Mouse (Mus musculus) ZHBTc4 (cell line): ENCODE results near the gene Dyrk1a.
"Not testable (repeated sequence)": the region's sequence is repeated elsewhere in the genome, so short reads cannot be mapped to it uniquely, and the experiment has no call there.

Source experiments
- DNase-seq: peaks from one replicate; pipeline ENCODE4 v3.0.0-alpha.2; 2011; ENCODE audit warnings: low read depth, low spot score

Dyrk1a gene

DNA sequence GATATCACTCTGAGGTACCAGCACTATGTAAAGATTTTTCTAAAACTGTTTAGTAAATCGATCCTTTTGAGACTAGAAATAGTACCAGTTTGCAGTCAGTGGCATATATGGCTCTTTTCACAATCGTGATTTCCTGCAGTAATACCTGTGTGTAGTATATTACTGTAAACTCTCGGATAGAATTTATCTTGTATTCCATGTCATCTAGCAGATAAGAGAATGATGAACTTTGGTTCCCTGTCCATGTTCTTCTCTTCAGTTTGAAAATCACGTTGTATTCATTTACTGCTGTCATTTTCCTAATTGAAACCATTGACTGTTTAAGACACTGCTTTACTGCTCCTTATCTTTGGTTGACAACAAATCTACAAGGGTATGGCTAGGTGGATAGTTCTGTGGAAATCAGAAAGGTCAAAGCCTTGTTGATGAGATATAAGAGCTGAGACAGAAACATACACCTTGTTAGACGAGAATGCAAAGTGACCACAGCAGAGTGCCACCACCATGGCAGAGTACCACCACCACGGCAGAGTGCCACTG lies 62.7 kb downstream of the Dyrk1a start:
- DNase-seq = no peak

DNA sequence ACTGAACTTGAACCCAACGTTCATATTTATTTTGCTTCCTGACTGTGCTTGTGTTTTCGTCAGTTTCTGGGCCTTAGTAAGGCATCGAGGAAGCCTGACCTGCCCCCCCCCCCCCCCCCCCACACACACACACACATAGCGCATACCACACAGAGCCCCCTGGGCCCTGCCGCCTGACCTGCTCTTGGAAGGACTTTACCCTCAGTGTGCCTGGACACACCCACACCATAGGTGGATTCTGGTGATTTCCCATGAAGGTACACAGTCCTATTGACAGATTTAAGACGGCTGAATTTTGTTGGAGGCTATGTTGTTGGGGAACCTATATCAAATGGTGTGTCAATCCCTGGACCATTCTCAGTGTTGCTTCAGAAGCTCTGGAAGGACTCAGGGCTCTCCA lies 63.2 kb downstream of the Dyrk1a start:
- DNase-seq = no peak

DNA sequence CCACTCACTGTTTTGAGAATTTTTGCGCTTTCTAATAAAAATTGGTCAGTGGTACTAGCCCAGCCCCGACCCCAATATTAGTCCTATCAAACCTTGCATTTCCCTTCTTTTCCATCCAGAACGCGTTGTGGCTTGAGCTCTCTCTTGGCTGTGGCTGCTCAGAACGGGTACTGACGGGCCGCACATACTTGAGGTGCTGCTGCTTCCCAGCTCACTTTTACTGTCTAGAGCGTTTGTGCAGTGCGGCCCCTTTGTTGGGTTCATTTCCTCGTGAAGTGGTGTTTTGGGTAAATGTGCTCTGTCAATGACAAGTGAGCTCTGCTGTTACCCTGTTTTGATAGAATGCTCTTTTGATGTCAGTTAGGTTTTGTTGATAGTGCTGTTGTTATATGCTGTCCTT lies 67.6 kb downstream of the Dyrk1a start:
- no peak for DNase-seq

DNA sequence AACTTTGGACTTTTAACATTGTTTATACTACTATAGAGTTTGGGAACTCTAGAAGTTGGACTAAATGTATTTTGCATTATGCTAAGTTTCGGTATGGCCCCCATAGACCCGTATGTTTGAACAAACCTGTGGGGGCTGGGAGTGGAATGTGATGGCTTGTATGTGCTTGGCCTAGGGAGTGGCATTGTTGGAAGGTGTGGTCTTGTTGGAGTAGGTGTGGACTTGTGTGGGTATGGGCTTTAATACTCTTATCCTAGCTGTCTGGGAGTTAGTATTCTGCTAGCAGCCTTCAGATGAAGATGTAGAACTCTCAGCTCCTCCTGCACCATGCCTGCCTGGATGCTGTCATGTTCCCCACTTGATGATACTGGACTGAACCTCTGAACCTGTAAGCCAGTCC lies 72.0 kb downstream of the Dyrk1a start:
- no peak for DNase-seq

DNA sequence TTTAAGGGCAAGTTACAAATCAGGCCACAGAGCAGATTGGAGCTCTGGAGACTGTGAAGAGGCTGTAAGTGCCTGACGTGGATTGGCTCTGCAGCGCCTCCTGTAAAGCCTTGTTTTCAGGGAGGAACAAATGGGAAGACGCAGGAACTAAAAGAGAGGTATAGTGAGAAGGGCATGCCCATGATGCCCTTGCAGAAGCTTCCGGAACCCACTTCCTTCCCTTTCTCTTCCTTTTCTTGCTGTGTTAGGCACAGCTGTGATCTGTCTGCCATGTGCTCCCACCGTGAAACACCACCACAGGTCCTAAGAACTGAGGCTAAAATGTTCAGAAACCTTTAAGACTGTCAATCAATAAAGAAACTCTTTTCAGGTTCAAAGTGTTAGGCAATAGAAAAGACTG lies 77.3 kb downstream of the Dyrk1a start:
- DNase-seq = no peak

DNA sequence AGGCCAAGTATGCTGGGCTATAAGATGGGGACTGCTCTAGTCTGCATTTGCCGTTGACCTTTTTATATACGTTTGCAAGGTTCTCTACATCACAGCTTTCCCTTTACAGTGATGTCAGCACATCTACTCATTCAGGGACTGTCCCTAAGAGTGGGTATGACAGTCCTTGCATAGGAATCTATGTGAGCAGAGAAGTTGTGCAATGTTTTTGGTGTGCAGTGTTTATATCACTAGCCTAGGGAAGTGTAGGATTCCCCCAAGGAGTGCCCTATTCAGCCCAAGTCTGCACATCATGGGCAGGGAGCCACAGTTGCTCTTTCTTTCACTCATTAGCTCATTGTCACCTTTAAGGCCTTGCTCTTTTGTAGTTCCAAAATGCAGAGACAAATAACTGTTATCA lies 78.1 kb downstream of the Dyrk1a start:
- DNase-seq = no peak

DNA sequence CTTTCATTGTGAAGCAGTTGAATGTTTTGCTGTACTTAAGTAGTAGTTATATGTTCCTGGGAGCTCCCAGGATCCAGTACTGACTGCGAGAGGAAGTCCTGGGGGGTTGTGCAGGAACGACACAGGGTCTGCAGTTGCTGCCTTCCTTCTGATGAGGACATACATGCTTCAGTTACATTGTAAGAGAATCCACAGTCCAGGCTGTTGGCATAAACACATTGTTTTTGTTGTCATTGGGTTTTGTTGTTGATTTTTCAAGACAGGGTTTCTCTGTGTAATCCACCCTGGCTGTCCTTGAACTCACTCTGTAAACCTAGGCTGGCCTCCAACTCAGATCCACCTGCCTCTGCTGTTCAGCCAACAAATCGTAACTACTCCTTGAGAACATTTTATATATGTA lies 80.1 kb downstream of the Dyrk1a start:
- DNase-seq = no peak

DNA sequence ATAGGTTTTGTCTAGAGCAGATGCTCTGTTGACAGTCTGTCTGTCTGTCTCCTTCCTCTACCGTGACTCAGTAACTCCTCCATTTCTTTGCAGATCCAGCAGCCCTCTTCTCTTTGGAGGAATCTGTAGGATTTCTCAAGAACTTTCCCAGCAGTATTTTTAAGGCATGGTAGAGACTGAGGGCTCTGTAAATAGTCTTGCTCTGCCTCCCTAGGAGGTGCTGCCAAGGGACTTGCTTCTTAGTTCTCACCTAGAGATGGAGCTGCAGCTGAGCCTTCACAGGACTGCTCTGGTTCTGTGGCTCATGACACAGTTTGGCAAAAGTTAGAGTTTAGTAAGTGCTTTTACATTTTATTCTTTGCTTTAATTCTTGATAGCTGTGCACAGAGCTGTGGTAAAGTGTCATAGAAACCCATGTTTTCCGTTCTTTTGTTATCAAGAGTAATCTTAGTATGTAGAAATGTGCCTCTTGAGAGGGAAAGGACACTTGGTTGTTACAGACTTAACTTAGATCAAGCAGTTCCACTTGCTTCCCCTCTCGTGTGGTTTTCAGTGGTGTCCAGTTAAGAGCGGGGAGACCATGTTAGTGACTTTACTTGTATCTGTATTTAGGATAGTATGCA lies 82.4 kb downstream of the Dyrk1a start:
- no peak for DNase-seq

DNA sequence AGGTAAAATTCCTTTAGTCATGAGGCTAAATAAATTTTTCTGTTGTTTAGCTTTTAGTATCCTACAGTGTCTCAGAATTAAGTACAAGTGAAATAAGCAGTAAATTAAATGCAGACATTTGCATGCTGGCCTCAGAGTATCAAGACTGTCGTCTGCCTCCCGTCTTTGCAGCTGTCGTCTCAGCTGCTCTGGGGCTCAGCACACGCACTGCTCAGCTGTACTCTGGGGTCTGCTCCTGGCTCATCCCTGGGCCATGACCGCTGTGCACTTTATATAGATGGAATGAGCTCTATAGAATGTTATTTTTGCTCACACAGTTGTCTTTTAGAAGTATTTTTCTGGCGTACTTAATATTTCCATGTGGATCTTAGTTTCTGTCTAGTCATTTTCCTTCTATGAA lies 85.3 kb downstream of the Dyrk1a start:
- no peak for DNase-seq

DNA sequence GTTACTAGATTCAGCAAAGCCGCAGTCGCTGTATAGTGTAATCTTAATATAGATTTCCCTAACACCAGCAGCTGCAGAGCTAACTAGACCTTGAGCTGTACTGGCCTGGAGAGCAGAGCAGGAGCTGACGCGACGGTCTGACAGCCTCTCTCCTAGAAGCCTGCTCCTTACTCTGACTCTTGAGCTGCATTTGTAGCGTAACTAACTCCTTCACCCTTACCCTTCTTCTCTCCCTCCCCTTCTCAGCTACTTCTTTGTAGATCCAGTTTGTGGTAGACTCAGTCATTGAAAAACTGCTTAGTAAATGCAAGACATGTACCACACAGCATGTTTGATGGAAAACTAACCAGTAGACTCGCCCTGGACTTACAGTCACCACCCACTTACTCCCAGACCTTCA lies 87.1 kb downstream of the Dyrk1a start:
- DNase-seq = no peak

DNA sequence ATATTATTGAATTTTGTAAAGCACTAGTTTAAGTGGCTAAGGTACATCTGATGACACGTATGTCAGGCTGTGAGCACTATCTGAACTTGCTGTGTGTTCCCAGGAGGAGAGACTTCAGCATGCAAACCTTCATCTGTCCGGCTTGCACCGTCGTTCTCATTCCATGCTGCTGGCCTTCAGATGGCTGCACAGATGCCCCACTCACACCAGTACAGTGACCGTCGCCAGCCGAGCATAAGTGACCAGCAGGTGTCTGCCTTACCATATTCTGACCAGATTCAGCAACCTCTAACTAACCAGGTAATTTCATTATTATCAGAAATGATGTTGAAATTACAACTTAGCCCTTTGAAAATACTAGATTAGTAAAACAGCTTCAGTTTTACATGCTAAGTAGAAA lies 89.6 kb downstream of the Dyrk1a start:
- DNase-seq = no peak

DNA sequence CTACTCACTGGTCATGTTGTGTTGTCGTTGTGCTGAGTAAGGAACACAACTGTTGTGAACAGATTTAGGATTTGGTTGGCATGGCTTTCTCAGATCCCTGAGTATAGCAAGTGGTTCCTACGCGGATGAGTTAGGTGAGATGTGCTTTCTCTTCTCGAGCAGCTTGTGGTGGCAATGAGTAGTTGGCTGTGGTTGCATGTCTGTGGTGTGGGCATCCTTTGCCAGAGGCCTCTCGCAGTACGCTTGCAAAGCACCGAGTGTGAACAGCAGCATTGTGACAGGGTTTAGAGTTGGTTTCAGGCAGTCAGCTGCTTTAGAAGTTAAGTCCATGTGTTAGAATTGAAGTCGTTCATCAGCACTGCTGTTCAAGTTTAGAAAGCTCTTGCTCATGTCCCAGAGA lies 90.4 kb downstream of the Dyrk1a start:
- DNase-seq = no peak

DNA sequence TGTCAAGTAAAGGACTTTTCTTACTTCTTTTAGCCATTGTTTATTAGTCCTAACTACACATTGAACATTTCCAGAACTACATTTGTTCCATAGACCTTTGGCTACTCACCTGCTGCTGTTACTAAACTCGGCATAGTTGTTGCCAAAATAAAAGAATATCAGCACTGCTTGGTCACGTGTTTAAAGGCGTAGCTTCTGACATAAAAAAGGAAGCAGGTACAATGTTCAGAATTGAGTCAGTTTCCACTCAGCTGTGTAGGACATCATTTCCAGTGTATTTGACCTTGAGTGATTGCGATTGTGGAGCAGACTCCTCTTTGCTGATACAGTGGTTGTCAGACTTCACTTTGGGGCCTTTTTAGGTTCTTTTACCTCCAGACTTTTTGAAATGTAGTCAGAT lies 97.7 kb downstream of the Dyrk1a start:
- DNase-seq = no peak

DNA sequence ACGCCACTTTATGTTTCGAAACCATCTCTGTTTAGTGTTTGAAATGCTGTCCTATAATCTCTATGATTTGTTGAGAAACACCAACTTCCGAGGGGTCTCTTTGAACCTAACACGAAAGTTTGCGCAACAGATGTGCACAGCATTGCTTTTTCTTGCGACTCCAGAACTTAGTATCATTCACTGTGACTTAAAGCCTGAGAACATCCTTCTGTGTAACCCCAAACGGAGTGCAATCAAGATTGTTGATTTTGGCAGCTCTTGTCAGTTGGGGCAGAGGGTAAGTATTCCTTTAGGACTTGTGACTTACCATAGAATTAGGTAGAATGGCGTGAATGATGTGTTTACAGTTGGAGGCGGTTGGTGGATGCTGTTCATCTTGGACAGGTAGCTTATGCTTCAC lies 101.5 kb downstream of the Dyrk1a start:
- no peak for DNase-seq

DNA sequence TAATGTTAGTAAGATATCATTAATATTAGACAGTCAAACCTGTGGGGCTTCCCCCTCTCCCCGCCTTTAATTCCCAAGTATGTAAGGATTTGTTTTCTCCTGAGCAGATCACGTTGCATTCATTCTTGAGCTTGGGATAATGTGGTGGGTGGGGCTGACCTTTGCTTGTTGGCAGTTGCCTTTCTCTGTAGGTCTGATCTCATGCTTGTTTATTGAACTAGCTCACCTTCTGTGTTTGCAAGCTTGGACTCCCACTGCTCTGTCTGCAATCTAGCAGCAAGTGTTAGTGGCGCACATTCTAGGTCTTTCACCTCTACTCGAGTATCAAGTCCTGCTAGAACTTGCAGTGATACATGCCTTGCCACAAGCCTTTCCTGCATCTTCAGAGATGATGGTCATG lies 111.1 kb downstream of the Dyrk1a start:
- DNase-seq = peak; percentile 32

DNA sequence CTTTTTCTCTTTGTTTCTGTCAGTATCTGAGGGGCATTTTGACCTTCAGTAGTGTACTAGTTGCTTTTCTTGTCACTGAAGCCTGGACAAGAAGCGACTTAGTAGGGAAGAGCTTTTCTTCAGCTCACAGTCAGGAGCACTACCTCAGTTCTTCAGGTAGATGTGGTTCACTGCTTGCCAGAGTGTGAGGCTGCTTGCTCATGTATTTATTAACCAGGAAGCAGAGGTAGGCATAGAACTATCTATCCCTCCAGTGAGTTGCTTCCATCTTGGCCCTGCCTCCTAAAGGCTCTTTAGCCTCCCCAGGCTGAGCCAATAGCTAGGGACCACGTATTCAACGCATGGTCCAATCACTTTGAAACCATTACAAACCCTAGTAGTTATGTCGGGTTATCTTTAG lies 112.0 kb downstream of the Dyrk1a start:
- no peak for DNase-seq

DNA sequence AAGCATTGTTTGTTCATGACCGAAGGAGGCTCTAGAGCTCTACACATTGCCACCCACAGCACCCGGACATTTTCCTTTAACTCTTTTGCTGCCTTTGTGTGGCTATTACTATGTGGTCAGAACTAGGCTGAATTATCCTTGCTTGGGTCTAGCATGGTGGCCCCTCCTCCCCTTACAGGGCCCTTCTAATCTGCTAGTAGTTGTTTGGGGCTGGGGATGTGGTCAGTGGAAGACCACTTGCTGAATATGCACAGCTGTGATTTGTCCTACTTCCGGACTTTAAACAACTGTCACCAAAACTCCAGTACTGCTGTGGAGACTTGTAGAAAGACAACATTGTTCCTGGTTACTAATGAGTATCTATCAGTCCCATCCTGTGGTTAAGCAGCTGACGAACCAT lies 114.2 kb downstream of the Dyrk1a start:
- no peak for DNase-seq

DNA sequence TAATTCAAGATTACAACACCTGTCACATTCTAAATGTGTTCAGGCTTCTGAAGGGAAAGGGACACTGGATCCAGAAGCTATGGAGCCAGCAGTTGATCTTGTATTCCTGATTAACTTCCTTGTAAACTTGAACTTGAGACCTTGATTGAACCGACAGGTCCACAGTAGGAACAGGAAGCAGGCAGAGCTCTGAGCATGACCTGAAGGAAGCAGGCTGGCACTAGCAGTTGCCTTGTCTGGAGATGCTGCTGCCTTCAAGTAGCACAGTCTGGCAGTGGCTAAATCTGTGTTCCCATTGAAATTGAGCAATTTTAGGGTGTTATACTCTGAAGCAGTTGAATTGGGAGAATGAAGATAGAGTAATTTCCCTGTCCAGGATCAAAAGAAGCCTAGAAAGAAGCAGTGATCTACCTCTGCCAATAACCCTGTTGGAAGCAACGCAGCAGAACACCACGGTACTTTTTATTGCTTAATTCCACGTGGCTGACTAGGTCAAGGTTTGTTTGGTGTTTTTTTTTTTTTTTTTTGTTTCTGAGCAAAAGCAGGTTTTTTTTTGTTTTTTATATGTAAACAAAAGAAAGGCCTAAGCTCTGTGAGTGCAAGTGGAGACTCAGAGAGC lies 124.0 kb downstream of the Dyrk1a start:
- DNase-seq = no peak

DNA sequence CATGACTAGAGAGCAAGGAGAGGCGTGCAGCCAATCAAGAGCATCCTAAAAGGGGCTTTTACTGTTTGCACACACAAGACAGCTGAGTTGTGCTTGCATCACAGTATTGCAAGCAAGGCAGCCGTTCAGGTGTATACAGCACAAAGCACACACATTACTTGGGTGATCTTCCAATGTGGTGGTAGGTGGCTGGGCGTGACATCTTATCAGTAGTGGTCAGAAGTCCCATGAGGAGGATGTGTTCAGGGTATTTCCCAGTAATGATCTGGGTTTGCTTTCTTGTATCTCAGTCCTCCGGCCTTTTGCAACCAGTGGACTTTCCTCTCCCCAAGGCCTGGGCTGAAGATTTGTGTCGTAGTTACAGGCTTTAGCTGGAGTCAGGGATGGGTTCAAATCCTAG lies 127.7 kb downstream of the Dyrk1a start:
- DNase-seq = no peak

DNA sequence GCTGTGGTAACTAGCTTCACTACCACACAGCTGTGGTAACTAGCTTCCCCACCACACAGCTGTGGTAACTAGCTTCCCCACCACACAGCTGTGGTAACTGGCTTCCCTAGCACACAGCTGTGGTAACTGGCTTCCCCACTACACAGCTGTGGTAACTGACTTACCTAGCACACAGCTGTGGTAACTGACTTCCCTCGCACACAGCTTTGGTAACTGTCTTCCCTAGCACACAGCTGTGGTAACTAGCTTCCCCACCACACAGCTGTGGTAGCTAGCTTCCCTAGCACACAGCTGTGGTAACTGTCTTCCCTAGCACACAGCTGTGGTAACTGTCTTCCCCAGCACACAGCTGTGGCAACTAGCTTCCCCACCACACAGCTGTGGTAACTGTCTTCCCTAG lies 128.4 kb downstream of the Dyrk1a start:
- DNase-seq = not testable (repeated sequence)

DNA sequence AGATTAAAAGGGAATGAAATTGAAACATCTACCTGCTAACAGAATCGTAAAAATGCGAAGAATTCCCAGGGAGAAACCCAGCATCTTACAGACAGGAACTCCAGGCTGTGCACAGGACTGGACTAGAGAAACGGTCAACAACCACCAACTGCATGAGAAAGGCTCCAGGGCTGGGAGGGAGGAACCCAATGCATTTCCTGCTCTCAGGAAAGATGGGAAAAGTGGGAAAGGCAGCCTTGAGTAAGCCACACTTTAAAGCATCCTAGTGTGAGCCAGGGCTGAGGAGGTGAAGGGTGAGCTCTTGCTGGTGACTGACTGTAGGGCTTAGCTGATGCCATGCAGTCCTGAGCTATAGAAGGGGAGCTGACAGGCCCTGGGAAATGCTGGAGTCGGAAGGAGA lies 131.3 kb downstream of the Dyrk1a start:
- DNase-seq = peak; percentile 68

DNA sequence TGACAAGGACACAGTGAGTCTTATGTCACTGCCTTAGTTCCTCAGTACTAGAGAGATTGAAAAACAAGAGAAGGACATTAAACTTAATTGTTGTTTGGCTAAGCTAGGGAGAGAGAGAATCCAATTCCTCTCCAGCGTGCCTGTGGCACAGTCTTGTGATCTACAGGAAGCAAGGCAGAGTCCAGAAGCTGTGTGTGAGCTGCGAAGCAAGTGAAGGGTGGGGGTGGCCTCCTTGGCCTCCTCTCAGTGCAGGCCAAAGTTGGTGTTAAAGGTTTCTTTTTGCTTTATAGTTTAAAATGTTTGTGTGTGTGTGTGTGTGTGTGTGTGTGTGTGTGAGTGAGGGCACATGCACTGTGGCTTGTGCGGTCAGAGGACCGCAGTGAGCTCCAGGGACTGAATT lies 132.2 kb downstream of the Dyrk1a start:
- DNase-seq = no peak

DNA sequence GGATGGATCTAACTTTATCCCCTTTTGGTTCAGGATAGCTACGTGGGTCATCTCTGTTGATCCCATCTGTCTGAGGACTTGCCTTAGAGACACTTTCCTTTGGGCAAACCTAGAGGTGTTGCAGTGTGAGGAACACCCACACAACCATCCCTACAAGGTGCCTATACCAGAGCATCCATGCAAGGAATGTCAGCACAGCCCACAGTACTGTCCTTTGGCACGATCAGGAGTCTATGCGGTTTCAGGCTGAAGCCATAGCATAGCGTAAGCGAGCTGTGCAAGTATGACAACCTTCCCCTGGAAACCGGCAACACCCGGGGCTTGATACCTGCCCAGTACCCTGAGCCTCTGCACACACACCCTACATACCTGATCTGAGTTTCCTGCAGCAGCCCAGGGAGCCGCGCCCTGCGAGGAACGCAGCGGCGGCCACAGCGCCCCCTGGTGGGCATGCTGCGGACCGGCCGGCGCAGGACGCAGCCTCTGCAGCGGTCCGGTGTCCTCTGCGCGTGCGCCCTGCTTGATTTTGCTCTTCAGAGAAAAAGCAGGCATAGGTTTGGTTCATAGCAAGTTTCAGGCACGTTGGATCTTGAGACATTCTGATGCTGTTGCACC lies 143.8 kb downstream of the Dyrk1a start:
- peak; percentile 92 for DNase-seq
